In genomic region chr7:4619979-4620378, GRCm38 (mm10) we compare ENCODE assay signal across 9 mouse cellular contexts. TPM values are rescaled to one million over a fixed set of nuclear protein-coding genes. Genes with fewer than 3 reads are reported as not detected.
A peak's percentile ranks its signal among the peaks of the same experiment; 100 is the strongest.
DNase-seq lines count a peak whose midpoint lies in the region; ATAC-seq lines count a peak whose summit lies in the region.
"Had no signal": no experiment of that assay in that cellular context is flagged by ENCODE, and none has a peak within 500 bp of the region (broad histone marks: within the 10 kb centered on the region; RNA-seq: fewer than 3 reads in every experiment).

No protein-coding gene starts in this region.

- no peaks in the 10 kb centered on the region for H3K36me3 ChIP-seq in kidney, embryonic 16.5 days (ENCODE audit: insufficient read depth, low read length)
- H3K36me3 ChIP-seq in embryonic facial prominence, embryonic 11.5 days (replicated peaks; ENCODE audit: control insufficient read depth, insufficient read depth, low read depth, low read length): no peaks in the 10 kb centered on the region

- WGBS in kidney, embryonic 16.5 days: 15% methylated on average over 1 of the region's 1 CpGs
- 37% methylated on average over 1 of the region's 1 CpGs for WGBS in embryonic facial prominence, embryonic 11.5 days

- H3K27me3 ChIP-seq in kidney, embryonic 16.5 days (ENCODE audit: insufficient read depth, low read length): no peaks in the 10 kb centered on the region
- no peaks in the 10 kb centered on the region for H3K27me3 ChIP-seq in embryonic facial prominence, embryonic 11.5 days (ENCODE audit: control insufficient read depth, insufficient read depth, low read length)

- no peak overlapping the region for H3K4me3 ChIP-seq in kidney, embryonic 16.5 days (ENCODE audit: low read length)
- no peak overlapping the region for H3K4me3 ChIP-seq in embryonic facial prominence, embryonic 11.5 days (ENCODE audit: low read depth, low read length)

- ATAC-seq in kidney, embryonic 16.5 days (ENCODE audit: low FRiP score, low TSS enrichment): no peak
- ATAC-seq in embryonic facial prominence, embryonic 11.5 days (replicated peaks; ENCODE audit: insufficient number of reproducible peaks, low FRiP score, low TSS enrichment, low read depth): no peak

- no peak overlapping the region for H3K9ac ChIP-seq in kidney, embryonic 16.5 days (replicated peaks; ENCODE audit: low read length)
- no peak overlapping the region for H3K9ac ChIP-seq in embryonic facial prominence, embryonic 11.5 days (replicated peaks; ENCODE audit: low read length)

- H3K27ac ChIP-seq in kidney, embryonic 16.5 days (ENCODE audit: low read length): no peak overlapping the region
- no peak overlapping the region for H3K27ac ChIP-seq in embryonic facial prominence, embryonic 11.5 days (replicated peaks; ENCODE audit: low read depth, low read length)

- H3K9me3 ChIP-seq in kidney, embryonic 16.5 days (ENCODE audit: low read length): no peaks in the 10 kb centered on the region
- H3K9me3 ChIP-seq in embryonic facial prominence, embryonic 11.5 days (replicated peaks; ENCODE audit: control insufficient read depth, low read length): no peaks in the 10 kb centered on the region

- H3K4me1 ChIP-seq in kidney, embryonic 16.5 days (ENCODE audit: insufficient read depth, low read length): no peaks in the 10 kb centered on the region
- H3K4me1 ChIP-seq in embryonic facial prominence, embryonic 11.5 days (ENCODE audit: control insufficient read depth, insufficient read depth, low read length): no peaks in the 10 kb centered on the region

- peak; percentile 19 for DNase-seq in kidney, adult 18-20 months
- DNase-seq in Muller cell, postnatal 12 days (ENCODE audit: inconsistent ontology term): peak; percentile 48
- peak; percentile 80 for DNase-seq in embryonic facial prominence, embryonic 11.5 days (ENCODE audit: low spot score)
- peak; percentile 47 for DNase-seq in lung, postnatal 14 days
- DNase-seq in right cerebral cortex, postnatal 14 days: no peak
- DNase-seq in cerebellum, postnatal 10 days: no peak
- DNase-seq in right cerebral cortex, adult 18-20 months: no peak

- H3K4me2 ChIP-seq in kidney, embryonic 16.5 days (replicated peaks; ENCODE audit: low read depth, low read length): no peak overlapping the region
- no peak overlapping the region for H3K4me2 ChIP-seq in embryonic facial prominence, embryonic 11.5 days (ENCODE audit: low read depth, low read length)

RNA-seq across cellular contexts. Expression of gene Tmem86b, which starts 11.2 kb away (rescaled TPM):
- polyA plus RNA-seq in kidney, embryonic 16.5 days (2015; fragmentation: Nextera tagmentation; extraction: Ambion mirVana): 1.2 and 1.3 TPM in 2 replicates
- 0.63 and 2.5 TPM in 2 replicates for polyA plus RNA-seq in embryonic facial prominence, embryonic 11.5 days (2014; fragmentation: Nextera tagmentation; extraction: Ambion mirVana)

RNA-seq across cellular contexts. Expression of gene Ptprh, which starts 16.1 kb away (rescaled TPM):
- not detected in 2 replicates for polyA plus RNA-seq in kidney, embryonic 16.5 days (2015; fragmentation: Nextera tagmentation; extraction: Ambion mirVana)
- polyA plus RNA-seq in embryonic facial prominence, embryonic 11.5 days (2014; fragmentation: Nextera tagmentation; extraction: Ambion mirVana): not detected in 2 replicates
- polyA plus RNA-seq: lung, embryonic 16.5 days had no signal

RNA-seq across cellular contexts. Expression of gene Ppp6r1, which starts 38.8 kb away (rescaled TPM):
- polyA plus RNA-seq in kidney, embryonic 16.5 days (2015; fragmentation: Nextera tagmentation; extraction: Ambion mirVana): 3.2 and 5.2 TPM in 2 replicates
- polyA plus RNA-seq in embryonic facial prominence, embryonic 11.5 days (2014; fragmentation: Nextera tagmentation; extraction: Ambion mirVana): 4.9 and 5.0 TPM in 2 replicates

Comparison
In these comparisons a context has a peak if more than half of its experiments do, and no peak if none do; other contexts are left out.
1. DNase-seq: peak in kidney, adult 18-20 months (single experiment), Muller cell, postnatal 12 days (single experiment), embryonic facial prominence, embryonic 11.5 days (single experiment) and lung, postnatal 14 days (single experiment); none in right cerebral cortex, postnatal 14 days (single experiment), cerebellum, postnatal 10 days (0 of 2) and right cerebral cortex, adult 18-20 months (single experiment).